Mouse (Mus musculus) stomach, embryonic 14.5 days (tissue): ENCODE measurements around the gene Lce3a. TPM values are rescaled to one million over a fixed set of nuclear protein-coding genes. Genes with fewer than 3 reads are reported as not detected.

Experiments used
- ATAC-seq: fragments of 200-750 bp; cut with Nextera tagmentation; 2 replicates; pipeline ENCODE4 v1.8.0; 2017; ENCODE audit warnings: low read depth, moderate TSS enrichment; ENCODE audit not compliant: insufficient number of reproducible peaks, insufficient read depth, low FRiP score
- H3K27ac ChIP-seq: fragments of 300-500 bp; sonication (generic); 2 replicates; pipeline ENCODE4 v1.5.1; 2014; ENCODE audit warnings: mild to moderate bottlenecking, low read length, moderate library complexity, mixed read lengths
- H3K27me3 ChIP-seq: fragments of 300-500 bp; sonication (generic); 2 replicates; pipeline ENCODE4 v1.6.1; 2014; ENCODE audit warnings: low read length, control low read depth, mixed read lengths; ENCODE audit not compliant: control insufficient read depth, insufficient read depth
- H3K36me3 ChIP-seq: fragments of 300-500 bp; sonication (generic); 2 replicates; pipeline ENCODE4 v1.6.1; 2014; ENCODE audit warnings: mild to moderate bottlenecking, control low read depth, low read length, moderate library complexity, mixed read lengths; ENCODE audit not compliant: control insufficient read depth, insufficient read depth
- H3K4me1 ChIP-seq: fragments of 300-500 bp; sonication (generic); 2 replicates; pipeline ENCODE4 v1.6.1; 2014; ENCODE audit warnings: low read length, control low read depth, mixed read lengths; ENCODE audit not compliant: control insufficient read depth, insufficient read depth
- H3K4me2 ChIP-seq: fragments of 300-500 bp; sonication (generic); replicated peaks from 2 replicates; pipeline ENCODE4 v1.6.1; 2014; ENCODE audit warnings: low read depth, low read length, control low read depth
- H3K4me3 ChIP-seq: fragments of 300-500 bp; sonication (generic); 2 replicates; pipeline ENCODE4 v1.5.1; 2014; ENCODE audit warnings: low read depth, low read length, control low read depth
- H3K9ac ChIP-seq: fragments of 300-500 bp; sonication (generic); replicated peaks from 2 replicates; pipeline ENCODE4 v1.6.1; 2014; ENCODE audit warnings: low read depth, mild to moderate bottlenecking, control low read depth, low read length, moderate library complexity, mixed read lengths
- H3K9me3 ChIP-seq: fragments of 300-500 bp; sonication (generic); 2 replicates; pipeline ENCODE4 v1.6.1; 2016; ENCODE audit warnings: low read depth, low read length, control low read depth; ENCODE audit not compliant: control insufficient read depth
- WGBS: fragments of 180-500 bp; shearing (Covaris S2); extraction: QIAGEN DNeasy Blood & Tissue Kit; methylation state at CpG from one replicate; pipeline ENCODE4 v1.1.7; 2014; 5-methylcytosine and 5-hydroxymethylcytosine counted together
- polyA plus RNA-seq: library from polyadenylated mRNA; unstranded; fragments of >200 nt; fragmentation: Nextera tagmentation; extraction: Ambion mirVana; gene quantifications from 2 replicates; pipeline ENCODE4 v1.2.1, GENCODE M21; 2014

Gene Lce3a
- not detected in 2 replicates for polyA plus RNA-seq

DNA sequence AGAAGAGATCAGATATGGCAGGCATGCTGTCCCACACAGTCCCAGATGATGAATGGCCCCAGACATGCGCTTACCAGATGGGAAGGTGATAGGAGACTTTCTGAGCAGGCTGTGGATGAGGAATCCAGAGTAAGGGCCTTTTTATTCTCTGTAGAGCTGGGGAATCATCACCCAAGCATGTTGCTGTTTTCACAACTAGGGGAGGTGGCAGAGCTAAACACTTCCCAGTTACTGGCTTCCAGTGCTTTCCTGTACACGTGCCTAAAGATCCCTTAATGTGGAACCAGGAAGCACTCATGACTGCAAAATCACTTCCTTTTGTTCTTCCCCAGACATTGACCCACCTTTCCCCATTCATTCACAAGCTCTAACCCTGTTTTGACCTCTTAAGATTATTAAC is at the start of gene Lce3a:
TSS of gene Lce3a (minus strand) at position 101 of the 400 bp plus-strand sequence.
- Histone ChIP-seq H3K27ac (no peak within 1 kb of the TSS), H3K9ac (no peak within 1 kb of the TSS), H3K27me3 (no peaks in the 10 kb centered on the region), H3K4me2 (no peak within 1 kb of the TSS), H3K36me3 (no peaks in the 10 kb centered on the region), H3K4me1 (no peaks in the 10 kb centered on the region), H3K4me3 (no peak within 1 kb of the TSS), H3K9me3 (no peaks in the 10 kb centered on the region)
- 61% methylated on average over 2 of the region's 2 CpGs for WGBS
- ATAC-seq: no peak

DNA sequence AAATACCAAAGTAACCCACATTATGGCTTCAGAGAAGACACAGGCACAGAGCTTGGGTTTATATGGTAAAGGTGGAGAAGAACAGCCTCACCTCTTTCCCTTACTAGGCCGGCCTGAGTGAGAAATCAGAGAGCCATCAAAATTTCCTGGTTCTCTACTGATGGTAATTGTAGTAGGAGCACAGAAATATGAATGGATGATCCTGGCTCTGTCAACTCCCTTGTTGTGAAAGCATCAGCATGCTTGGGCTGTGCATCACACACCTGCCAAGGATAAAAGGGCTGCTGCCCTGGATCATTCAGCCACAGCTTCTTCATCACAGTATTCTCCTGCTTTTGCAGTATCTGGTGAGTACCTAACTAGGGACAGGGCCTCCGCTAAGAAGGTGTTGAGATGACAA is 40.7 kb upstream of the Lce3a start, which contains the start of gene Lce3e:
TSS of gene Lce3e (plus strand) at position 301 of the 400 bp plus-strand sequence.
- no peak within 1 kb of the TSS for H3K27ac ChIP-seq
- no peaks in the 10 kb centered on the region for H3K36me3 ChIP-seq
- H3K9ac ChIP-seq: no peak within 1 kb of the TSS
- no peak for ATAC-seq
- no peaks in the 10 kb centered on the region for H3K4me1 ChIP-seq
- no peaks in the 10 kb centered on the region for H3K9me3 ChIP-seq
- no peak within 1 kb of the TSS for H3K4me2 ChIP-seq
- H3K27me3 ChIP-seq: no peaks in the 10 kb centered on the region
- WGBS: 87% methylated on average over 2 of the region's 2 CpGs
- H3K4me3 ChIP-seq: no peak within 1 kb of the TSS

- H3K27me3 ChIP-seq: no peaks in the 10 kb centered on the region
- no peak within 1 kb of the TSS for H3K9ac ChIP-seq
- no peaks in the 10 kb centered on the region for H3K36me3 ChIP-seq
- ATAC-seq: no peak
- H3K4me2 ChIP-seq: no peak within 1 kb of the TSS
- no peaks in the 10 kb centered on the region for H3K4me1 ChIP-seq
- no peaks in the 10 kb centered on the region for H3K9me3 ChIP-seq
- 91% methylated on average over 1 of the region's 1 CpGs for WGBS
- H3K27ac ChIP-seq: no peak within 1 kb of the TSS
- no peak within 1 kb of the TSS for H3K4me3 ChIP-seq
These were observed 31.1 kb upstream of the Lce3a start, which contains the start of gene Lce3d for GRCm38 (mm10) chr3:92957090-92957489. Gene Lce3d (plus strand): TSS chr3:92957390.

GRCm38 (mm10) chr3:92944186-92944585 is 18.2 kb upstream of the Lce3a start, which contains the start of gene Lce3c:
Gene Lce3c (plus strand): TSS chr3:92944486.
- no peak within 1 kb of the TSS for H3K4me3 ChIP-seq
- WGBS: 70% methylated on average over 1 of the region's 1 CpGs
- H3K4me2 ChIP-seq: no peak within 1 kb of the TSS
- ATAC-seq: no peak
- no peak within 1 kb of the TSS for H3K27ac ChIP-seq
- no peaks in the 10 kb centered on the region for H3K36me3 ChIP-seq
- H3K9me3 ChIP-seq: no peaks in the 10 kb centered on the region
- no peak within 1 kb of the TSS for H3K9ac ChIP-seq
- H3K4me1 ChIP-seq: no peaks in the 10 kb centered on the region
- no peaks in the 10 kb centered on the region for H3K27me3 ChIP-seq

DNA sequence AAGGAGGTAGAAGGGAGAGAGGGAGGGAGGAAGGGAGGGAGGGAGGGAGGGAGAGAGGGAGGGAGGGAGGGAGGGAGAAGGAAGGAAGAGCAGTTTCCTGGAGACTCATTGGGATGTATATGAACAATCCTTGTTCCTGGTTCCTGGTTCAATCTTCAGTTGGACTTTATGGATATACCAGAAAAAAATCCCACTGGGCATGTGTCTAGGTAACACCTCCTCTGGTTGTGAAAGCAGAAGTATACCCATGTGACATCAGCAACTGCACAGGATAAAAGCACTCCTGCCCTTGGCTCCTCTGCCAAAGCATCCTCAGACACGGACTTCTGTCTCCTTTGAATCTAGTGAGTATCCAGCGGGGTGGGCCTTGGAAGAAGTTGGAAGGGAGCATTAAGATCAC is 6.6 kb upstream of the Lce3a start, which contains the start of gene Lce3b:
TSS of gene Lce3b (plus strand) at position 301 of the 400 bp plus-strand sequence.
- 61% methylated on average over 2 of the region's 2 CpGs for WGBS
- H3K27me3 ChIP-seq: no peaks in the 10 kb centered on the region

GRCm38 (mm10) chr3:92920364-92920763 is 5.7 kb downstream of the Lce3a start:
- Histone ChIP-seq H3K27ac (no peak overlapping the region), H3K4me3 (no peak overlapping the region), H3K27me3 (no peaks in the 10 kb centered on the region), H3K4me1 (no peaks in the 10 kb centered on the region), H3K9me3 (no peaks in the 10 kb centered on the region), H3K9ac (no peak overlapping the region), H3K36me3 (no peaks in the 10 kb centered on the region), H3K4me2 (no peak overlapping the region)
- 53% methylated on average over 4 of the region's 4 CpGs for WGBS
- no peak for ATAC-seq

More for the DNA sequence above, 6.6 kb upstream of the Lce3a start, which contains the start of gene Lce3b:
- no peak for ATAC-seq
- H3K9me3 ChIP-seq: no peaks in the 10 kb centered on the region
- H3K36me3 ChIP-seq: no peaks in the 10 kb centered on the region
- H3K27ac ChIP-seq: no peak within 1 kb of the TSS
- no peaks in the 10 kb centered on the region for H3K4me1 ChIP-seq
- H3K9ac ChIP-seq: no peak within 1 kb of the TSS
- no peak within 1 kb of the TSS for H3K4me3 ChIP-seq
- H3K4me2 ChIP-seq: no peak within 1 kb of the TSS

- no peaks in the 10 kb centered on the region for H3K9me3 ChIP-seq
- H3K4me3 ChIP-seq: no peak overlapping the region
- no peak overlapping the region for H3K9ac ChIP-seq
- no peaks in the 10 kb centered on the region for H3K27me3 ChIP-seq
- H3K4me2 ChIP-seq: no peak overlapping the region
- H3K27ac ChIP-seq: no peak overlapping the region
- no peaks in the 10 kb centered on the region for H3K4me1 ChIP-seq
- 20% methylated on average over 4 of the region's 4 CpGs for WGBS
- no peak for ATAC-seq
- no peaks in the 10 kb centered on the region for H3K36me3 ChIP-seq
These were observed 18.5 kb downstream of the Lce3a start for GRCm38 (mm10) chr3:92907571-92907970.

- Histone ChIP-seq H3K9ac (no peak overlapping the region), H3K27ac (no peak overlapping the region), H3K9me3 (no peaks in the 10 kb centered on the region), H3K36me3 (no peaks in the 10 kb centered on the region), H3K4me1 (no peaks in the 10 kb centered on the region), H3K27me3 (no peaks in the 10 kb centered on the region), H3K4me3 (no peak overlapping the region), H3K4me2 (no peak overlapping the region)
- ATAC-seq: no peak
- WGBS: 35% methylated on average over 3 of the region's 3 CpGs
These were observed 20.8 kb downstream of the Lce3a start for GRCm38 (mm10) chr3:92905182-92905581.

GRCm38 (mm10) chr3:92903640-92904039 is 22.4 kb downstream of the Lce3a start:
- Histone ChIP-seq H3K27ac (no peak overlapping the region), H3K36me3 (no peaks in the 10 kb centered on the region), H3K9ac (no peak overlapping the region), H3K4me2 (no peak overlapping the region), H3K9me3 (no peaks in the 10 kb centered on the region), H3K4me3 (no peak overlapping the region), H3K27me3 (no peaks in the 10 kb centered on the region), H3K4me1 (no peaks in the 10 kb centered on the region)
- no peak; the same call in 1 of the 2 replicates for ATAC-seq
- 28% methylated on average over 4 of the region's 4 CpGs for WGBS
